Mouse (Mus musculus) testis, postnatal 10 days (tissue): Measurements from ENCODE around the gene Gm43517.
A peak's percentile ranks its signal among the peaks of the same experiment; 100 is the strongest.

ENCODE experiments used
- DNase-seq: peaks from one replicate; pipeline ENCODE4 v3.0.0; 2021; ENCODE audit warnings: low spot score

The Gm43517 gene

DNA sequence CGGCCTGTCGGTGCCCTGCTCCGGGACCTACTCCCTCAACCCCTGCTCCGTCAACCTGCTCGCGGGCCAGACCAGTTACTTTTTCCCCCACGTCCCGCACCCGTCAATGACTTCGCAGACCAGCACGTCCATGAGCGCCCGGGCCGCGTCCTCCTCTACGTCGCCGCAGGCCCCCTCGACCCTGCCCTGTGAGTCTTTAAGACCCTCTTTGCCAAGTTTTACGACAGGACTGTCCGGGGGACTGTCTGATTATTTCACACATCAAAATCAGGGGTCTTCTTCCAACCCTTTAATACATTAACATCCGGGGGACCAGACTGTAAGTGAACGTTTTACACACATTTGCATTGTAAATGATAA is 637 bp downstream of the Gm43517 start:
- DNase-seq, result no peak

- no peak for DNase-seq
These were observed 1.3 kb downstream of the Gm43517 start for GRCm38 (mm10) chr12:49386081-49386805.

DNA sequence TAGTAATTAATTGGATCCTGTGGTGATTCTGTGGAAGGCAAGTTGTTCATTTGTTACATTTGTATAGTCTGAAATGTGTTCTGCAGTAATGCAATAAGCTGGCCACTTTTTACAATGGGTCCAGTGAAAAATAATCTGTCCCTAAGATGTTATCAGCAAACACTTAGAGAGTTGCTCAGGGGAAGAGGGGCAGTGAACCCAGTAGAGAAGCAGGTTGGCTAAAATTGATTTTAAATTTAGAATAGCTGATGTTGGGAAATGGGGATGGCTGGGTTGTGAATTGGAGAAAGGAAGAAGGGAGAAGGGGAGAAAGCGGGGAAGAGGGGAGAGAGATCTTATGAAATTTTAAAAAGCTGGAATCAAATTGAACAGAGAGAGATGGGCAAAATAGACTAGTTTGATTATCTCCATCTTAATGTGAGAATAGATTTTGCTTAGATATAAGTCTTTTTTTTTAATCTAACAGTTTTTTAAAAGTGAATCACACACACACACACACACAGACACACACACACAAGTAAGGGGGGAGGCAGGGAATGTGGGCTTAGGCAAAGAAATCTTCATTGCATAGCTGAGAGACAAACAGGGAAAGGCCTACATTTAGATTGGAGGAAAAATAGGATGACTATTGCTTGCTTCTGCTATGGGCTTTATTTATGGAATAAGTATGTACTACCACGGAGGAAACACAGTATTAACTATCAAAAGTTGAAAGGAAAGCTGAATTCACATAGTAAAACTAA is 3.1 kb downstream of the Gm43517 start:
- DNase-seq, result no peak

DNA sequence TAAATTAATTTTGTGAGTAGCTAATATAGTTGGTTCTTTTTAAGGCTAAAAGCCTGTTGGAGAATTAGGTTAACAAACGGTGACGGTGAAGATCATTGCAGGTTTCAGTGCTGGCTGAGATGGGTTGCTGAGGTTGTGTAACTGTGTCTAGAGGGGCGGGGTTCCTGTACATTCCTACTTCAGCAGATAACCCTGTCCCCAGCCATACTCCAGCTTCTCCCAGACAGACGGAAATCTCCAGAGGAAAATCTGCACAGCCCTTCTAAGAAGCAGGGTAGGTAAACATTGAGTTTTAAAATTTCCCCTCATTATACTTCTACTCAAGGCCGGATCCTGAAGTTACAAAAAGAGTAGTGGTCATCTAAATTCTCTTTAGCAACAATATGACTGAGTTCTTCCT is 4.7 kb downstream of the Gm43517 start:
- no peak for DNase-seq

GRCm38 (mm10) chr12:49390257-49390656 is 5.3 kb downstream of the Gm43517 start:
- no peak for DNase-seq

DNA sequence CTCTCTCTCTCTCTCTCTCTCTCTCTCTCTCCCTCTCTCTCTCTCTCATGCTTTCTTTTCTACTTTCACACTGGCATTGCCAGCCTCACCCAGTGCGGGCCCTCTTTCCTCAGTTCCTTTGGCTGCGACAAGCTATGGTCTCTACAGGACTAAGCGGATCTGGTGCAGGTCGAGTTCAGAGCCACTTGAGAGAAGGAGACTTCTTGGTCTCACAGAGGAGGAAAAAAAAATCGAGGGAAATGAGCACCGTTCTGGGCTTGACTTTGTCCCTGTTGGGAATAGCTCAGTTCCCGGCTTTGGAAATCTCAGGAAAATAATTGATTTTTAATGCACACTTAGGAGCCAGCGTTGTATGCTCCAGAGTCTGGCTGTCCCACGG is 5.9 kb downstream of the Gm43517 start:
- no peak for DNase-seq

- DNase-seq, result peak; percentile 69
These were observed 6.5 kb downstream of the Gm43517 start for GRCm38 (mm10) chr12:49391305-49392040.

DNA sequence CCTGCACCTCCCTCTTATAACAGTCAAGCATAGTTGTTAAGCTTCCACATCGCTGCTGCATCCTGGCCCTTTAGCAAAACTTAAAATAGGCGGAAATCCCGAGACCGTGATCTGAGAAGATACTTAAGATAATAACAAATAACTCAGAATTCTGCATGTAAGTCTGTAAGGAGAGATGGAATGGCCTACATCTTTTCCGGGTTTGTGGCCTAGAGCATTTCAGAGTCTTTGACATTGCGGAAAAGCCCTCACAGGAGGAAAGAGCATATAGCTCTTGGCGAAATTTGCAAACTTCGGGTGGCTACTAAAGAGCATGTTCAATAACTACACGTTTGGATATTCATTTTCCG is 7.0 kb downstream of the Gm43517 start:
- DNase-seq, result no peak

DNA sequence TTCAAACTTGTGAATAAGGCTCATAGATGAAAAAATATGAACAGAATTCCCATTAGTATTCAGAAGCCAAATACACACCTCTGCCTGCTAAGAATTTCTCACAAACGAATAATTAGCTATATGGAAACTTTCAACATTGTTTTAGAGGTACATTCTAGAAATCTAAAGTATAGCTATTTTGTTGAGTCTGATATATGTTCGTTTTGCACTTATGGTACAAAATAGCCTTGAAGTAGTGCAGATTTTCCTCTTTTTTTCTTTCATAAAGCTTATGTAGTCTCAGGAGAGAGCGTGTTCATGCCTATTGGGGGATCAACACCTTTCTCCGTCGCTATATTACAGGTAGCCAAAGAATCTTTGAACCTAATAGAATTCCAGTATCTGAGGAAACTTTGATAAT is 7.9 kb downstream of the Gm43517 start:
- no peak for DNase-seq

- no peak for DNase-seq
These were observed 8.7 kb downstream of the Gm43517 start for GRCm38 (mm10) chr12:49393639-49394038.

- no peak for DNase-seq
These were observed 9.2 kb downstream of the Gm43517 start for GRCm38 (mm10) chr12:49394181-49394580.

- DNase-seq, result no peak
These were observed 9.9 kb downstream of the Gm43517 start for GRCm38 (mm10) chr12:49394836-49395235.

DNA sequence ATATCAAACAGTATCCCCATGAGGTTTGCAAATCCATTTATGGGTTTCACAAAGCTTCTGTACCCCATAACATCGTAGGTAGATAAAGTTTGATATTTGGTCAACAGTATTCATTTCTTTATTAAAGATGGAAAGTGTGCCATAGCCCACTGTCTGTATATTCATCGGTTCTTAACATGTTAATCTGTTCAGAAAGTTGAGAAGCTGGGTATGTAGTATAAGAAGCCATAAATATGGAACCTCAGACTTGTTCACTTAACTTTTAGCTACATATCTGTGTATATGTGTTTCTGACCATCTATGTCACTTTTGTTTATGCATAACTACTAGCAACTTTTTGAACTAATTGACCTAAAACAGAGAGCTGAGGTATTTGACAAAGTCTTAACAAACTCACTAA is 11.0 kb downstream of the Gm43517 start:
- no peak for DNase-seq

- DNase-seq, result no peak
These were observed 11.8 kb downstream of the Gm43517 start for GRCm38 (mm10) chr12:49396776-49397175.

GRCm38 (mm10) chr12:49397443-49398162 is 12.6 kb downstream of the Gm43517 start:
- no peak for DNase-seq

DNA sequence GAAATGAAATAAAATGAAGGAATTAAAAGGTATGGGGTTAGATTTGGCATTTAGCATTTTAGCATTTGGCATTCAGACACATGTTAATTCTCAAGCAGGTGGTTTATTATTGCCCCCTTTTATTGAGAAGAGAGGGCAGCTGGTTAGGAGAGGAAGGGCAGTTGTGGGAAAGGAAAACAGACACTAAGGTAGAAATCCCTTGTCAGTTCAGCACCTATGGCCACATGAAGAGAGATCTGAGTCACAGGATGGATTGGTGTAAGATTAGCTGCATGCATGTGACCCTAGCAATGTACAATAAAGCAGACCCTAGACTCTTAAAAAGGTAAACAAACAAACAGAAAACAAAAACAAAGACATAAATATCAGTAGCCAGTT is 13.2 kb downstream of the Gm43517 start:
- no peak for DNase-seq

DNA sequence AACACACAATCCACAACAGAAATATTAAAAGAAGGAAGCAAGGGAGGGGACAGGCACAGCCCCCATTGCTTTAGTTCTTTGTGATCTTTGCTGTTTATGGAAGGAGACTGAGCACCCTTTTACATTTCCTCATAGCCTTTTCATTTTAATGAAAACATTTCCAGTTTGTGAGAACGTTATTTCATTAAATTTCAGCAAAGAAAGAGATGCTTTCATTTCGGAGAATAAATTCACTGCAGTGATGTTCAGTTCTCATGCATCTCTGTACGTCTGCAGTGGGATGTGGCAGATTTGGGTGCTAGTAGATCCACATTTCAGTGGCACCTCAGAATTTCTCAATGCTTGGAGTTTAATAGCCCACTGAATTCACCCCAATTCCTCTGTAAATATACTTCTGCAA is 13.7 kb downstream of the Gm43517 start:
- DNase-seq, result no peak

- no peak for DNase-seq
These were observed 14.6 kb downstream of the Gm43517 start for GRCm38 (mm10) chr12:49399611-49400010.

DNA sequence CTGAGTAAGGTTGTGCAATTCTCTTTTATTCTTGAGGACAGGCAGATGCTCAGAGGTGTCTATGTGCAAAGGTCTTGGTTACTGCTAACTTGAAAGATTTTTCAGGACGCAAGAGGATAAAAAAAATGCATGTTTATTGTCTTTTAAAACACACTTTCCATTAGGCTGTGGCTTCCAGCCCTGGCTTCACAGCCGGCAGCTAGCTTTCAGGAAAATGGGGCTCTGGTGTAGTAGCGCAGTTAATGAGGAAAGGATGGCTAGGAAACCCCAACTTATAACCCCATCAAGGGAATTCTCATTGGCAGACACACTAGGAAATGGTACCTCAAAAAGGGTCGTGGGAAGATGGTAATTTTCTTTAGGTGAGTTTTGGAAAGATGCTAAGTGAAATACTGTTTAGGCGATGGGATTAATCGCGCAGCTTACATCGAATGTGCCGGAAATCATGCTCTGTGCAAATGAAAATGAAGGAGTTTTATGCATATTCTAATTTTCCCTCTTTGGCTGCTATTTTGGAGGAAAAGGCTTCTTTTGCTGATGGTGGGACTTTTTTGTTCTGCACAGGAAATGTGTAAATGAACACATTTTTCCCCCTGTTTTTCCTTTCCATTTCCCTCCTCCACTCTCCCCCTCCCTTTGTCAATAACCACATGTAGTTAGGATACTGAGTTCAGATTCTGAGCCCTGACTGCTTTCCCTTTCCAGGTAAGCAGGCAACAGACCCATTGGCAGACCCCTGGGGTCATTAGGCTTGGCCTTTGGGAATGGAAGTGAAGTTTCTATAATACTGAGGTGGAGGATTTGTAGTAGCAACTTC is 15.3 kb downstream of the Gm43517 start:
- DNase-seq, result no peak

- DNase-seq, result no peak
These were observed 15.8 kb downstream of the Gm43517 start for GRCm38 (mm10) chr12:49400853-49401118.

- DNase-seq, result peak; percentile 45
These were observed 16.3 kb downstream of the Gm43517 start for GRCm38 (mm10) chr12:49401119-49401795.

GRCm38 (mm10) chr12:49401796-49402130 is 16.8 kb downstream of the Gm43517 start:
- no peak for DNase-seq
